Mouse (Mus musculus): ENCODE measurements around the gene AL732309.1. TPM values are rescaled to one million over a fixed set of nuclear protein-coding genes. Genes with fewer than 3 reads are reported as not detected.

AL732309.1 gene
- polyA plus RNA-seq, 1 experiment from 2014 or later = 9.0 TPM

GRCm38 (mm10) chr2:25271827-25272511 is 25.3 kb upstream of the AL732309.1 start, which contains the start of the genes Ssna1 and Anapc2:
TSS of gene Ssna1 (minus strand) at chr2:25272438.
TSS of gene Anapc2 (plus strand) at chr2:25272478.
- ATAC-seq = peak; percentile 95
- WGBS = 3% methylated on average over 54 of the region's 55 CpGs
- Histone ChIP-seq H3K27me3 (replicated peaks; ENCODE audit: control insufficient read depth, insufficient read depth, low read length) (no peaks in the 10 kb centered on the region), H3K27ac (ENCODE audit: low read length) (peak within 1 kb of the TSS; percentile 43), H3K4me2 (ENCODE audit: low read length) (peak within 1 kb of the TSS; percentile 97), H3K9ac (replicated peaks; ENCODE audit: low read depth, low read length) (peak within 1 kb of the TSS; percentile 83), H3K4me1 (replicated peaks; ENCODE audit: control insufficient read depth, insufficient read depth, low read length) (peaks cover 36% of the 10 kb centered on the region), H3K36me3 (ENCODE audit: control insufficient read depth, insufficient read depth) (peaks cover 17% of the 10 kb centered on the region), H3K4me3 (replicated peaks; ENCODE audit: low read length) (peak within 1 kb of the TSS; percentile 90), H3K9me3 (ENCODE audit: control insufficient read depth, low read length) (no peaks in the 10 kb centered on the region)

GRCm38 (mm10) chr2:25267746-25268309 is 21.2 kb upstream of the AL732309.1 start:
- no peak for ATAC-seq
- H3K4me1 ChIP-seq (replicated peaks; ENCODE audit: control insufficient read depth, insufficient read depth, low read length) = peaks cover 60% of the 10 kb centered on the region
- H3K9ac ChIP-seq (replicated peaks; ENCODE audit: low read depth, low read length) = no peak overlapping the region
- no peak overlapping the region for H3K4me2 ChIP-seq (ENCODE audit: low read length)
- WGBS = 73% methylated on average over 4 of the region's 4 CpGs
- no peaks in the 10 kb centered on the region for H3K36me3 ChIP-seq (ENCODE audit: control insufficient read depth, insufficient read depth)
- no peaks in the 10 kb centered on the region for H3K9me3 ChIP-seq (ENCODE audit: control insufficient read depth, low read length)
- H3K27ac ChIP-seq (ENCODE audit: low read length) = no peak overlapping the region
- no peak overlapping the region for H3K4me3 ChIP-seq (replicated peaks; ENCODE audit: low read length)
- no peaks in the 10 kb centered on the region; the same call in 1 of the 2 replicates for H3K27me3 ChIP-seq (replicated peaks; ENCODE audit: control insufficient read depth, insufficient read depth, low read length)

- no peak for ATAC-seq
- Histone ChIP-seq H3K27ac (ENCODE audit: low read length) (no peak overlapping the region; the same call in 1 of the 2 replicates), H3K9ac (replicated peaks; ENCODE audit: low read depth, low read length) (no peak overlapping the region), H3K4me1 (replicated peaks; ENCODE audit: control insufficient read depth, insufficient read depth, low read length) (peaks cover 59% of the 10 kb centered on the region), H3K27me3 (replicated peaks; ENCODE audit: control insufficient read depth, insufficient read depth, low read length) (no peaks in the 10 kb centered on the region; the same call in 1 of the 2 replicates), H3K4me2 (ENCODE audit: low read length) (no peak overlapping the region), H3K36me3 (ENCODE audit: control insufficient read depth, insufficient read depth) (no peaks in the 10 kb centered on the region), H3K9me3 (ENCODE audit: control insufficient read depth, low read length) (no peaks in the 10 kb centered on the region), H3K4me3 (replicated peaks; ENCODE audit: low read length) (no peak overlapping the region)
Measured at GRCm38 (mm10) chr2:25267241-25267640, 20.6 kb upstream of the AL732309.1 start.

GRCm38 (mm10) chr2:25266720-25267119 is 20.1 kb upstream of the AL732309.1 start:
- 0 out of 2 replicates have a peak overlapping the region, but pooled peaks have one; percentile 38 for H3K9ac ChIP-seq (replicated peaks; ENCODE audit: low read depth, low read length)
- ATAC-seq = no peak
- H3K9me3 ChIP-seq (ENCODE audit: control insufficient read depth, low read length) = no peaks in the 10 kb centered on the region
- H3K4me1 ChIP-seq (replicated peaks; ENCODE audit: control insufficient read depth, insufficient read depth, low read length) = peaks cover 63% of the 10 kb centered on the region
- H3K36me3 ChIP-seq (ENCODE audit: control insufficient read depth, insufficient read depth) = no peaks in the 10 kb centered on the region
- WGBS = 30% methylated on average over 2 of the region's 2 CpGs
- H3K27ac ChIP-seq (ENCODE audit: low read length) = no peak overlapping the region; the same call in 1 of the 2 replicates
- no peak overlapping the region for H3K4me3 ChIP-seq (replicated peaks; ENCODE audit: low read length)
- peak overlapping the region; percentile 24 for H3K4me2 ChIP-seq (ENCODE audit: low read length)
- H3K27me3 ChIP-seq (replicated peaks; ENCODE audit: control insufficient read depth, insufficient read depth, low read length) = no peaks in the 10 kb centered on the region; the same call in 1 of the 2 replicates

GRCm38 (mm10) chr2:25265897-25266656 is 19.4 kb upstream of the AL732309.1 start:
- H3K27me3 ChIP-seq (replicated peaks; ENCODE audit: control insufficient read depth, insufficient read depth, low read length) = no peaks in the 10 kb centered on the region; the same call in 1 of the 2 replicates
- 65% methylated on average over 6 of the region's 6 CpGs for WGBS
- no peak overlapping the region for H3K4me3 ChIP-seq (replicated peaks; ENCODE audit: low read length)
- no peak for ATAC-seq
- peak overlapping the region; percentile 38 for H3K9ac ChIP-seq (replicated peaks; ENCODE audit: low read depth, low read length)
- H3K4me1 ChIP-seq (replicated peaks; ENCODE audit: control insufficient read depth, insufficient read depth, low read length) = peaks cover 56% of the 10 kb centered on the region
- peak overlapping the region; percentile 24 for H3K4me2 ChIP-seq (ENCODE audit: low read length)
- no peak overlapping the region for H3K27ac ChIP-seq (ENCODE audit: low read length)
- H3K36me3 ChIP-seq (ENCODE audit: control insufficient read depth, insufficient read depth) = no peaks in the 10 kb centered on the region
- H3K9me3 ChIP-seq (ENCODE audit: control insufficient read depth, low read length) = no peaks in the 10 kb centered on the region

GRCm38 (mm10) chr2:25264851-25265250 is 18.2 kb upstream of the AL732309.1 start:
- 80% methylated on average over 3 of the region's 3 CpGs for WGBS
- Histone ChIP-seq H3K4me3 (replicated peaks; ENCODE audit: low read length) (no peak overlapping the region), H3K9ac (replicated peaks; ENCODE audit: low read depth, low read length) (0 out of 2 replicates have a peak overlapping the region, but pooled peaks have one; percentile 0), H3K27ac (ENCODE audit: low read length) (no peak overlapping the region), H3K27me3 (replicated peaks; ENCODE audit: control insufficient read depth, insufficient read depth, low read length) (no peaks in the 10 kb centered on the region; the same call in 1 of the 2 replicates), H3K36me3 (ENCODE audit: control insufficient read depth, insufficient read depth) (no peaks in the 10 kb centered on the region), H3K4me1 (replicated peaks; ENCODE audit: control insufficient read depth, insufficient read depth, low read length) (peaks cover 50% of the 10 kb centered on the region), H3K4me2 (ENCODE audit: low read length) (peak overlapping the region; percentile 12), H3K9me3 (ENCODE audit: control insufficient read depth, low read length) (no peaks in the 10 kb centered on the region)
- ATAC-seq = no peak

- Histone ChIP-seq H3K4me1 (replicated peaks; ENCODE audit: control insufficient read depth, insufficient read depth, low read length) (peaks cover 50% of the 10 kb centered on the region), H3K9ac (replicated peaks; ENCODE audit: low read depth, low read length) (no peak overlapping the region), H3K36me3 (ENCODE audit: control insufficient read depth, insufficient read depth) (no peaks in the 10 kb centered on the region), H3K27ac (ENCODE audit: low read length) (no peak overlapping the region), H3K27me3 (replicated peaks; ENCODE audit: control insufficient read depth, insufficient read depth, low read length) (no peaks in the 10 kb centered on the region; the same call in 1 of the 2 replicates), H3K4me3 (replicated peaks; ENCODE audit: low read length) (0 out of 2 replicates have a peak overlapping the region, but pooled peaks have one; percentile 1), H3K9me3 (ENCODE audit: control insufficient read depth, low read length) (no peaks in the 10 kb centered on the region), H3K4me2 (ENCODE audit: low read length) (peak overlapping the region; percentile 99)
- no peak for ATAC-seq
- WGBS = 77% methylated on average over 5 of the region's 5 CpGs
Measured at GRCm38 (mm10) chr2:25264286-25264660, 17.6 kb upstream of the AL732309.1 start.

GRCm38 (mm10) chr2:25263623-25264285 is 17.1 kb upstream of the AL732309.1 start:
- no peak for ATAC-seq
- Histone ChIP-seq H3K4me1 (replicated peaks; ENCODE audit: control insufficient read depth, insufficient read depth, low read length) (peaks cover 50% of the 10 kb centered on the region), H3K4me2 (ENCODE audit: low read length) (peak overlapping the region; percentile 99), H3K27ac (ENCODE audit: low read length) (no peak overlapping the region), H3K9ac (replicated peaks; ENCODE audit: low read depth, low read length) (peak overlapping the region; percentile 74), H3K36me3 (ENCODE audit: control insufficient read depth, insufficient read depth) (no peaks in the 10 kb centered on the region), H3K27me3 (replicated peaks; ENCODE audit: control insufficient read depth, insufficient read depth, low read length) (no peaks in the 10 kb centered on the region; the same call in 1 of the 2 replicates), H3K4me3 (replicated peaks; ENCODE audit: low read length) (peak overlapping the region; percentile 67), H3K9me3 (ENCODE audit: control insufficient read depth, low read length) (no peaks in the 10 kb centered on the region)
- 18% methylated on average over 12 of the region's 12 CpGs for WGBS

Measured in forebrain, embryonic 16.5 days (tissue).